ENCODE assay signal across 1 mouse cellular context in the genomic region with DNA sequence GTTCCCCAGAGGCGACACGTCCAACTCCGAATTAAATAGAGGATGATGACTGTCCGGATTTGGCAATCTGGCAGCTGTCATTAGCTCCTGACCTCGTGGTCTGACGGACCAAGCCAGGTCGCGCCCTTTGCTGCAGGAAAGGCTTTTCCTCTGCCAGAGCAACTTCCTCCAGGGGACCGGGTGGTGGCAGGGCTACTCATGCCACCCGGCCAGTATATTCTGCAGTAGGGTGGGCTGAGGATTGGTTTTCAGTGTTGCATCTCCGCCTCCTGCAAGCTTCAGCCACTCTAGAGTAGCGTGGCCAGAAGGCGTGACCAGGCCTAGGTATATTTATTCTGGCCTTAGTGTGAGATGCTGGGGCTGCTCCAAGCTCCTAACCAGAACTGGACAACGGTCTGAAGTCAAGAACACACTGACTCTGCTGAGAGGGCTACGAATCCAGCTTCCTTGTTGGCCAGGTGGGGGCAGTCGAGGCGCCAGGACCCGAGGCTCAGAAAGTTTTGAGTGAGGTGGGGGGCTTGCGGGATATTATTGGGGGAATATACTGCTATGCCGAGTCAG.
TF ChIP-seq lines count a peak whose summit lies in the region.

No protein-coding gene starts in this region.

TF ChIP-seq in MEL, 35 proteins besides CTCF, POLR2A, EP300 and RAD21 (continued from another document):
- TF ChIP-seq MAZ (IDR thresholded peaks at IDR 0.05; ENCODE audit: low read depth, low read length) (peak; percentile 53; the same call in 1 of the 2 replicates), MEF2A (IDR thresholded peaks at IDR 0.05; ENCODE audit: extremely low read depth, insufficient replicate concordance, low read depth, low read length, poor library complexity, severe bottlenecking) (no peak), ELF1 (IDR thresholded peaks at IDR 0.05; ENCODE audit: low read depth, low read length) (no peak), SMC3 (IDR thresholded peaks at IDR 0.05; ENCODE audit: low read depth, low read length) (peak; percentile 68), HCFC1 (IDR thresholded peaks at IDR 0.05; ENCODE audit: low read depth, low read length) (no peak), KAT2A (conservative IDR thresholded peaks at IDR 0.05; ENCODE audit: low read depth, low read length) (no peak), CHD1 (IDR thresholded peaks at IDR 0.05; ENCODE audit: low read depth, low read length) (no peak), MXI1 (IDR thresholded peaks at IDR 0.05; ENCODE audit: low read depth, low read length) (no peak), MAX (IDR thresholded peaks at IDR 0.05; ENCODE audit: low read length) (no peak)
